Mouse (Mus musculus): Measurements from ENCODE around the gene Naga. TPM values are rescaled to one million over a fixed set of nuclear protein-coding genes. Genes with fewer than 3 reads are reported as not detected.

The Naga gene
- polyA plus RNA-seq, 1 experiment from 2014 or later: 35.9 TPM

GRCm38 (mm10) chr15:82339150-82339549 lies 425 bp upstream of the Naga start:
- no peak for DNase-seq (ENCODE audit: low spot score)

- no peak for DNase-seq (ENCODE audit: low spot score)
These were observed 850 bp downstream of the Naga start for GRCm38 (mm10) chr15:82337875-82338274.

DNA sequence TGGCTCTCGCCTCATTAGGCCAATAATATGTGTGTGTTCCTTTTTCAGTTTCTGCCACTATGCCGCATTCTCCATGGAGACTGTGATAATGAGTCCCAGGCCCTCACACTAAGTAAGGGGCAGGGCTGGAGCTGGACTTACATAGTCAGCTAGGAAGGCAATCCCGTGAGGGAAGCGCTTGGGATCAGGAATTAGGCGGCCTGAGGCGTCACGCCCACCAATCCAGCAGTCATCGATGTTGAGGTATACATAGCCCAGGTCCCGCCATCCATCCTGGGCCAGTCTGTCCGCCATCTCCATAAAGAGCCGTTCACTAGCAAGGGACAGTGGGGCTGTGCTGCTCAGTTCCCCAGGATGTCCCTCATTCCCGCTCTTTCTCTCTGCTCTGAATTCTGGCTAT lies 2.1 kb downstream of the Naga start:
- no peak for DNase-seq (ENCODE audit: low spot score)

- no peak for DNase-seq (ENCODE audit: low spot score)
These were observed 3.5 kb downstream of the Naga start for GRCm38 (mm10) chr15:82335194-82335593.

DNA sequence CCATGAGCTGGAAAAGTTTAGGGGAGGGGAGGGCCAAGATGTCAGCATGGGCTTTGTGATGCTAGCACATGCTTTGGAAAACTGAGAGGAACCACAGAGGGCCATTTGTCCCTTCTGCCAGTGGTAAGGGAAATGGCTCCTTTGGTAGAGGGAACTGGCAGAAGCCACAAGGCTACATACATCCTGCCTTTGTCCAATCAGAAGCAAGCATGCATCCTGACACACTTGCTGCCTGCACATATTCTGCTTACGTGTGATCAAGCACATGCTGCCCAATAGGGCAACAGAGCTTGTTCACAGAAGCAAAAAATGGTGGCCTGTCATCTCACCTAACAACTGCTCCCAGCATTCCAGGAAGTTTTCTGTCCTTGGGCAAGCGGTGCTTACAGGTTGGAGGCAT lies 13.3 kb downstream of the Naga start:
- peak; percentile 53 for DNase-seq (ENCODE audit: low spot score)

DNA sequence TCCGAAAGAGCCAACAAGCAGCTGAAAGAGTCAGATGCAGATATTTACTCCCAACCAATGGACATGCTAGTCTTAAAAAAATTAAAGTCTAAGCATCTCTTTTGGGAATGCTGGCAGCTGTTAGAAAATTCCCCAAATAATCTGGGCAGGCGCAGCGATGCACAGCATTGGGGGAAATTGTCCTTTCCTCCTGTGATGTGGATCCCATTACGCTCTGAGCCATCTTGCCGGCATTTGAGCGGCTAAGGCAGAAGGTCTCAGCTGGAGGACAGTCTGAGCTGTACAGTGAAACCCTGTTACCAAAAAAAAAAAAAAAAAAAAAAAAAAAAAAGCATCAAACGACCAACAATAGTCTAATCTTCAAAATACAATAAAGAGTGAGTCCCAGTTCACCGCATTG lies 16.5 kb downstream of the Naga start:
- DNase-seq (ENCODE audit: low spot score): no peak

GRCm38 (mm10) chr15:82319613-82320012 lies 19.1 kb downstream of the Naga start:
- DNase-seq (ENCODE audit: low spot score): no peak

DNA sequence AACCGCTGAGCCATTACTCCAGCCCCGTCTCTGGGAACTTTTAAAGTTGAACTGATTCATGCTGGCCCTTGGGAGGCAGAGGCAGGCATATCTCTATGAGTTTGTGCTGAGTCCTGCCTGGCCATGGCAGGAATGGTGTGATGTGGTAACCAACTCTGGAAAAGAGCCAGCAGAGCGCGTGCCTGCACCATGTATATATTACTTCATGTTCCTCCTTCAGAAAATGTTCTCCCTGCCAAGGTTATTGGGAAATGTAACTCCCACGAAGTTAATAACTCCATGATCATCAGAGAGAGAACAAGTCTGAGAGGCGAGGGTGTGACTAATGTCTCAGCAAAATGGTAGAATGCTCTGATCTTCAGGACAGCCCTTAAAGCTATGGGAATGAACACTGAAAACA lies 20.9 kb downstream of the Naga start:
- no peak for DNase-seq (ENCODE audit: low spot score)

DNA sequence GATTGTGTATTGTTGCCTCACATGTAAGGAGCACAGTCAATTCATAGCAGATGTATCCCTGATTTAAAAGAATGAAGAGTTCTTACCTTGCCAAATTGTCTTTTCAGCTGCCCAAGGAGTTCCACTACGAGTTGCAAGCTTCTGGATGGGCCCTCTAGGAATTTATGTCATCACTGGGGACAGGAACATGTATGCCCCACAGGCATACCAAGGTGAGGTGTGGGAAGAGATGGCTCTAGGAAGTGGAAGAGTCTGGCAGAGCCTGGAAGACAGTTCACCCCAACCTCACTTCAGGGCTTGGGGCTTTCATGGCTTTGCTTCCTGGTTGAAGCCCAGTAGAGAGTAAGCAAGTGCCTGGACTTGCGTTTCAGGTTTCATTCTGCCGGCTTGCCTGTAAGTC lies 30.3 kb downstream of the Naga start:
- DNase-seq (ENCODE audit: low spot score): no peak

DNA sequence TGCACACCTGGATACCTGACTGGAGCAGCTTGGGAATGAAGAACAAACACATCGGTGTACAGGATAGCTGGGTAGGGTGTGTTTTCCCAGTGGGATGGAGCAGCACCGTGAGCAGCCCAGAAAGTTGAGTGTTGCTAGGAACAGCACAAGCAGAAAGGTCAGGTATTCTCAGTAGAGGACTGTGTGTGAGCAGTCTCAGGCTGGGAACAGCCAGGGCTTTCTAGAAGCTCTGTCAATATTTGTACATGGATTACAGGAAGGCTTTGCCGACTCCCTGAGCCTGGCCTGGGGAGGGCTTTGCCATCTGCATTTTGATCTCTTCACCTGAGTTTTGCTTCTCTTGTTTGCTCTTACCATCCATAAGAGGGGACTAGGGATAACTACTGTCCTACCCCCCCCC lies 31.6 kb downstream of the Naga start:
- DNase-seq (ENCODE audit: low spot score): no peak

GRCm38 (mm10) chr15:82298764-82299561 lies 39.8 kb downstream of the Naga start, which contains the start of gene Wbp2nl:
Gene Wbp2nl, plus strand, starts transcription at chr15:82298954.
- DNase-seq (ENCODE audit: low spot score): no peak

DNA sequence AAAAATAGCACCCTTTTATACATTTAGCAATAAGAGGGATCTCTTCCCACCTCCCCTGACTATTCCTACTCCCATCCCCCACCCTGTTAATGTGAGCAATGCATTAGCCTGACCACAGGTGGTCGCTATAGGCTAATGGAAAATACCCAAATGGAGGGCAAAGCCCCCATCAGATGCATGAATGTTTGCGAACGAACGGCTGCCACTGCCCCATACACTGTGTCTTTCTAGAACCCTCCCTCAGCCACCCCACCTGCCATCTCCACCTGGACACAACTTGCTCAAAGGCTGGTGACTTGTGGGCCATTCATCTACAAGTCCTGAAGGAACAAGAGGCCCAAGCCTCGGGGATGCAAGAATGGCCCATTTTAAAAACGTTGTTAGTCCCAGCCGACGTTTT lies 44.7 kb downstream of the Naga start:
- DNase-seq (ENCODE audit: low spot score): peak; percentile 15

DNA sequence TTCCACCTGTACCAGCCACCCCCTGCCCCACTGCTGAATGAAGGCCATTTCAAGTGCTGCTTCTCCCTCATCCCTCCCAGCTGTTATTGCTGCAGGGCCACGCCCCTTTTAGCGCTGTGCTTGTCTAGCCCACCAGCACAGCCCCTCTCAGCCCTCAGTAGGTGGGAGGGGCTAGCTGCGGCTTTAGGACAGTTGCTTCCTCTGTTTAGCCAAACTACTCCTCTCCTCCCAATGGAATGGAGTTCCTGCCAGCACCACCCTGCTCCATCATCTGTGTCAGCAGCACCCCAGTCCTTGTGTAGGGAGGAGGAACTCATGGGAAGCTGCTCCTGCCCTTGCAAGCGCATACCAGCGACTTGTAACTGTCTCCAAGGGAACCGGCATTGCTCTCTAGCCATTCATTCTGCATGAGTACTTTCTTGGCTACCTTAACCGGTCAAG lies 45.4 kb downstream of the Naga start:
- no peak for DNase-seq (ENCODE audit: low spot score)

- no peak for DNase-seq (ENCODE audit: low spot score)
These were observed 45.9 kb downstream of the Naga start for GRCm38 (mm10) chr15:82292851-82293250.

GRCm38 (mm10) chr15:82290252-82290651 lies 48.5 kb downstream of the Naga start:
- DNase-seq (ENCODE audit: low spot score): no peak

DNA sequence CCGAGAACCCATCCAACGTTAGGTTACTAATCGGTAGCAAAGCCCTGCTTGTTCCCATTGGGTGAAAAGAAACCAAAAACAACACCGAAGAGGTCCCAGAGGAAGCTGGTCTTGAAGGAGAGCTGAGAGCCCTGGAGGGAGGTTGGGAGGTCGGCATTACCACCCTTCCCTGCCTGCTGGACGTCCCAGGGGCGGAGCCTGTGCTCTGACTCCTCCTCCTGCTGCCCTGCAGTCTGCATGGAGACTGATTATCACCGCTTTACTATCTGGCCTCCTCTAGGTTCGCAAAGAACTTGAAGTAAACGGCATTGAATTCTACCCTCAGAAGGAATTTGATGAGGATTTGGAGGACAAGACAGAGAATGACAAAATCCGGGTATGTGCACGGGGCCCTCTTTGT lies 52.6 kb downstream of the Naga start:
- DNase-seq (ENCODE audit: low spot score): no peak

- no peak for DNase-seq (ENCODE audit: low spot score)
These were observed 58.1 kb downstream of the Naga start for GRCm38 (mm10) chr15:82280638-82281037.

Other genes starting within 250 kb of the Naga start
- gene Ccdc134, start 211.0 kb downstream of the Naga start, polyA plus RNA-seq (2015; fragmentation: Nextera tagmentation; extraction: Ambion mirVana): 34.1 and 34.4 TPM in 2 replicates
- 152 and 161 TPM in 2 replicates for gene Srebf2, start 191.7 kb downstream of the Naga start, polyA plus RNA-seq (2015; fragmentation: Nextera tagmentation; extraction: Ambion mirVana)
- 0.15 and 0.26 TPM in 2 replicates for gene Shisa8, start 126.1 kb downstream of the Naga start, polyA plus RNA-seq (2015; fragmentation: Nextera tagmentation; extraction: Ambion mirVana)
- 0.22 and 0.49 TPM in 2 replicates for gene Tnfrsf13c, start 114.6 kb downstream of the Naga start, polyA plus RNA-seq (2015; fragmentation: Nextera tagmentation; extraction: Ambion mirVana)
- 59.3 and 61.5 TPM in 2 replicates for gene Cenpm, start 94.2 kb downstream of the Naga start, polyA plus RNA-seq (2015; fragmentation: Nextera tagmentation; extraction: Ambion mirVana)
- gene 1500009C09Rik, start 86.5 kb downstream of the Naga start, polyA plus RNA-seq (2015; fragmentation: Nextera tagmentation; extraction: Ambion mirVana): not detected in 2 replicates
- 0.90 and 1.1 TPM in 2 replicates for gene Sept3, start 64.0 kb downstream of the Naga start, polyA plus RNA-seq (2015; fragmentation: Nextera tagmentation; extraction: Ambion mirVana)
- 0.22 TPM in 1 of 2 replicates, not detected in the other for gene Wbp2nl, start 40.0 kb downstream of the Naga start, polyA plus RNA-seq (2015; fragmentation: Nextera tagmentation; extraction: Ambion mirVana)
- gene Pheta2, start within 50 bp of the Naga start, polyA plus RNA-seq (2015; fragmentation: Nextera tagmentation; extraction: Ambion mirVana): 12.5 and 14.2 TPM in 2 replicates
- gene Smdt1, start within 50 bp of the Naga start, polyA plus RNA-seq (2015; fragmentation: Nextera tagmentation; extraction: Ambion mirVana): 317 and 322 TPM in 2 replicates
- 488 and 492 TPM in 2 replicates for gene Ndufa6, start 15.4 kb upstream of the Naga start, polyA plus RNA-seq (2015; fragmentation: Nextera tagmentation; extraction: Ambion mirVana)
- gene Cyp2d22, start 41.3 kb upstream of the Naga start, polyA plus RNA-seq (2015; fragmentation: Nextera tagmentation; extraction: Ambion mirVana): 1.8 and 2.7 TPM in 2 replicates
- not detected in 2 replicates for gene Cyp2d11, start 55.1 kb upstream of the Naga start, polyA plus RNA-seq (2015; fragmentation: Nextera tagmentation; extraction: Ambion mirVana)
- 0.10 TPM in 1 of 2 replicates, not detected in the other for gene Cyp2d10, start 68.3 kb upstream of the Naga start, polyA plus RNA-seq (2015; fragmentation: Nextera tagmentation; extraction: Ambion mirVana)
- not detected in 2 replicates for gene Cyp2d9, start 94.5 kb upstream of the Naga start, polyA plus RNA-seq (2015; fragmentation: Nextera tagmentation; extraction: Ambion mirVana)
- gene Cyp2d12, start 216.1 kb upstream of the Naga start, polyA plus RNA-seq (2015; fragmentation: Nextera tagmentation; extraction: Ambion mirVana): 0.13 and 0.17 TPM in 2 replicates